Mouse (Mus musculus): ENCODE measurements around the gene Ablim1. TPM values are rescaled to one million over a fixed set of nuclear protein-coding genes. Genes with fewer than 3 reads are reported as not detected.

Ablim1 gene
- polyA plus RNA-seq, 1 experiment from 2014 or later: 22.4 TPM

GRCm38 (mm10) chr19:57315013-57315565 is 370 bp upstream of the Ablim1 start:
- H3K36me3 ChIP-seq (replicated peaks): no peaks in the 10 kb centered on the region
- no peak for DNase-seq (ENCODE audit: low spot score)
- peak overlapping the region; percentile 71 for H3K27ac ChIP-seq (replicated peaks)
- H3K27me3 ChIP-seq (replicated peaks; ENCODE audit: low read depth, poor library complexity, severe bottlenecking): peaks cover 57% of the 10 kb centered on the region
- 47% methylated on average over 11 of the region's 11 CpGs for WGBS
- H3K9me3 ChIP-seq: no peaks in the 10 kb centered on the region
- peaks cover 13% of the 10 kb centered on the region for H3K4me1 ChIP-seq
- H3K4me3 ChIP-seq: peak overlapping the region; percentile 62

GRCm38 (mm10) chr19:57313891-57314345 is 801 bp downstream of the Ablim1 start:
- H3K36me3 ChIP-seq (replicated peaks): no peaks in the 10 kb centered on the region
- peak overlapping the region; percentile 62 for H3K4me3 ChIP-seq
- H3K27me3 ChIP-seq (replicated peaks; ENCODE audit: low read depth, poor library complexity, severe bottlenecking): peaks cover 57% of the 10 kb centered on the region
- peaks cover 13% of the 10 kb centered on the region for H3K4me1 ChIP-seq
- no peak for DNase-seq (ENCODE audit: low spot score)
- H3K9me3 ChIP-seq: no peaks in the 10 kb centered on the region
- WGBS: 80% methylated on average over 3 of the region's 3 CpGs
- no peak overlapping the region for H3K27ac ChIP-seq (replicated peaks)

GRCm38 (mm10) chr19:57313226-57313625 is 1.5 kb downstream of the Ablim1 start:
- 78% methylated on average over 10 of the region's 10 CpGs for WGBS
- Histone ChIP-seq H3K27ac (replicated peaks) (no peak overlapping the region), H3K4me1 (peaks cover 13% of the 10 kb centered on the region), H3K27me3 (replicated peaks; ENCODE audit: low read depth, poor library complexity, severe bottlenecking) (peaks cover 57% of the 10 kb centered on the region), H3K36me3 (replicated peaks) (no peaks in the 10 kb centered on the region), H3K9me3 (no peaks in the 10 kb centered on the region), H3K4me3 (no peak overlapping the region)
- no peak for DNase-seq (ENCODE audit: low spot score)

GRCm38 (mm10) chr19:57309980-57310379 is 4.7 kb downstream of the Ablim1 start:
- Histone ChIP-seq H3K27ac (replicated peaks) (no peak overlapping the region), H3K9me3 (no peaks in the 10 kb centered on the region)
- no peak for DNase-seq (ENCODE audit: low spot score)

GRCm38 (mm10) chr19:57306601-57307000 is 8.1 kb downstream of the Ablim1 start:
- no peak overlapping the region for H3K27ac ChIP-seq (replicated peaks)
- H3K9me3 ChIP-seq: no peaks in the 10 kb centered on the region
- H3K4me3 ChIP-seq: no peak overlapping the region
- H3K4me1 ChIP-seq: no peaks in the 10 kb centered on the region
- no peak for DNase-seq (ENCODE audit: low spot score)
- WGBS: 79% methylated on average over 4 of the region's 4 CpGs
- H3K27me3 ChIP-seq (replicated peaks; ENCODE audit: low read depth, poor library complexity, severe bottlenecking): peaks cover 11% of the 10 kb centered on the region; the same call in 1 of the 2 replicates
- no peaks in the 10 kb centered on the region for H3K36me3 ChIP-seq (replicated peaks)

More at GRCm38 (mm10) chr19:57309980-57310379, 4.7 kb downstream of the Ablim1 start:
- peaks cover 37% of the 10 kb centered on the region for H3K27me3 ChIP-seq (replicated peaks; ENCODE audit: low read depth, poor library complexity, severe bottlenecking)
- 78% methylated on average over 4 of the region's 4 CpGs for WGBS
- H3K4me1 ChIP-seq: peaks cover 10% of the 10 kb centered on the region
- no peaks in the 10 kb centered on the region for H3K36me3 ChIP-seq (replicated peaks)
- H3K4me3 ChIP-seq: no peak overlapping the region

GRCm38 (mm10) chr19:57305972-57306371 is 8.7 kb downstream of the Ablim1 start:
- H3K27ac ChIP-seq (replicated peaks): no peak overlapping the region
- H3K4me1 ChIP-seq: no peaks in the 10 kb centered on the region
- DNase-seq (ENCODE audit: low spot score): no peak
- H3K36me3 ChIP-seq (replicated peaks): no peaks in the 10 kb centered on the region
- peaks cover 7% of the 10 kb centered on the region; the same call in 1 of the 2 replicates for H3K27me3 ChIP-seq (replicated peaks; ENCODE audit: low read depth, poor library complexity, severe bottlenecking)
- H3K4me3 ChIP-seq: no peak overlapping the region
- no peaks in the 10 kb centered on the region for H3K9me3 ChIP-seq
- 83% methylated on average over 8 of the region's 8 CpGs for WGBS

- H3K27ac ChIP-seq (replicated peaks): no peak overlapping the region
- no peaks in the 10 kb centered on the region for H3K27me3 ChIP-seq (replicated peaks; ENCODE audit: low read depth, poor library complexity, severe bottlenecking)
- H3K9me3 ChIP-seq: no peaks in the 10 kb centered on the region
- H3K4me3 ChIP-seq: no peak overlapping the region
- no peaks in the 10 kb centered on the region for H3K36me3 ChIP-seq (replicated peaks)
- no peak for DNase-seq (ENCODE audit: low spot score)
- WGBS: 79% methylated on average over 2 of the region's 2 CpGs
- no peaks in the 10 kb centered on the region for H3K4me1 ChIP-seq
These were observed 10.1 kb downstream of the Ablim1 start for GRCm38 (mm10) chr19:57304666-57305065.

- H3K4me3 ChIP-seq: no peak overlapping the region
- WGBS: 81% methylated on average over 12 of the region's 12 CpGs
- H3K36me3 ChIP-seq (replicated peaks): no peaks in the 10 kb centered on the region
- no peak overlapping the region for H3K27ac ChIP-seq (replicated peaks)
- DNase-seq (ENCODE audit: low spot score): no peak
- H3K9me3 ChIP-seq: no peaks in the 10 kb centered on the region
- no peaks in the 10 kb centered on the region for H3K27me3 ChIP-seq (replicated peaks; ENCODE audit: low read depth, poor library complexity, severe bottlenecking)
- H3K4me1 ChIP-seq: no peaks in the 10 kb centered on the region
These were observed 12.7 kb downstream of the Ablim1 start for GRCm38 (mm10) chr19:57301961-57302395.

- no peaks in the 10 kb centered on the region for H3K9me3 ChIP-seq
- no peak for DNase-seq (ENCODE audit: low spot score)
- H3K27me3 ChIP-seq (replicated peaks; ENCODE audit: low read depth, poor library complexity, severe bottlenecking): no peaks in the 10 kb centered on the region
- H3K4me1 ChIP-seq: peaks cover 6% of the 10 kb centered on the region; the same call in 1 of the 2 replicates
- H3K4me3 ChIP-seq: no peak overlapping the region
- 74% methylated on average over 5 of the region's 5 CpGs for WGBS
- no peak overlapping the region for H3K27ac ChIP-seq (replicated peaks)
- H3K36me3 ChIP-seq (replicated peaks): no peaks in the 10 kb centered on the region
These were observed 16.7 kb downstream of the Ablim1 start for GRCm38 (mm10) chr19:57298006-57298405.

- DNase-seq (ENCODE audit: low spot score): no peak
- Histone ChIP-seq H3K27ac (replicated peaks) (no peak overlapping the region), H3K27me3 (replicated peaks; ENCODE audit: low read depth, poor library complexity, severe bottlenecking) (no peaks in the 10 kb centered on the region), H3K4me3 (no peak overlapping the region), H3K9me3 (no peaks in the 10 kb centered on the region), H3K36me3 (replicated peaks) (no peaks in the 10 kb centered on the region), H3K4me1 (peaks cover 6% of the 10 kb centered on the region; the same call in 1 of the 2 replicates)
- WGBS: 89% methylated on average over 9 of the region's 9 CpGs
These were observed 17.3 kb downstream of the Ablim1 start for GRCm38 (mm10) chr19:57297447-57297846.

- Histone ChIP-seq H3K4me1 (peaks cover 6% of the 10 kb centered on the region; the same call in 1 of the 2 replicates), H3K4me3 (no peak overlapping the region), H3K9me3 (no peaks in the 10 kb centered on the region), H3K27me3 (replicated peaks; ENCODE audit: low read depth, poor library complexity, severe bottlenecking) (no peaks in the 10 kb centered on the region), H3K36me3 (replicated peaks) (no peaks in the 10 kb centered on the region), H3K27ac (replicated peaks) (no peak overlapping the region)
- DNase-seq (ENCODE audit: low spot score): no peak
- 88% methylated on average over 5 of the region's 5 CpGs for WGBS
These were observed 18.2 kb downstream of the Ablim1 start for GRCm38 (mm10) chr19:57296539-57296938.

GRCm38 (mm10) chr19:57295521-57295920 is 19.2 kb downstream of the Ablim1 start:
- Histone ChIP-seq H3K27ac (replicated peaks) (no peak overlapping the region), H3K27me3 (replicated peaks; ENCODE audit: low read depth, poor library complexity, severe bottlenecking) (no peaks in the 10 kb centered on the region), H3K4me1 (peaks cover 6% of the 10 kb centered on the region; the same call in 1 of the 2 replicates), H3K9me3 (no peaks in the 10 kb centered on the region), H3K4me3 (no peak overlapping the region), H3K36me3 (replicated peaks) (no peaks in the 10 kb centered on the region)
- 64% methylated on average over 9 of the region's 9 CpGs for WGBS
- no peak for DNase-seq (ENCODE audit: low spot score)

GRCm38 (mm10) chr19:57294356-57294755 is 20.4 kb downstream of the Ablim1 start:
- DNase-seq (ENCODE audit: low spot score): no peak
- Histone ChIP-seq H3K36me3 (replicated peaks) (no peaks in the 10 kb centered on the region), H3K27ac (replicated peaks) (no peak overlapping the region), H3K4me3 (no peak overlapping the region), H3K4me1 (peaks cover 6% of the 10 kb centered on the region; the same call in 1 of the 2 replicates), H3K9me3 (no peaks in the 10 kb centered on the region), H3K27me3 (replicated peaks; ENCODE audit: low read depth, poor library complexity, severe bottlenecking) (peaks cover 4% of the 10 kb centered on the region; the same call in 1 of the 2 replicates)
- 83% methylated on average over 4 of the region's 4 CpGs for WGBS
